Mouse (Mus musculus) mouse trophoblast stem cell (cell line): ENCODE results near the gene Gtf2i.

ENCODE experiments used
- in situ Hi-C, 2 experiments: fragments of 300-500 bp; cut with MseI, MboI; formaldehyde crosslinking; loops; 2 replicates in 1 of 2; 3 replicates in 1 of 2; pipeline ENCODE4 v1.15.1; 2025

Gtf2i gene

GRCm38 (mm10) chr5:134214021-134214806, 100.3 kb downstream of the Gtf2i start:
- in situ Hi-C loops: no loop called here

DNA sequence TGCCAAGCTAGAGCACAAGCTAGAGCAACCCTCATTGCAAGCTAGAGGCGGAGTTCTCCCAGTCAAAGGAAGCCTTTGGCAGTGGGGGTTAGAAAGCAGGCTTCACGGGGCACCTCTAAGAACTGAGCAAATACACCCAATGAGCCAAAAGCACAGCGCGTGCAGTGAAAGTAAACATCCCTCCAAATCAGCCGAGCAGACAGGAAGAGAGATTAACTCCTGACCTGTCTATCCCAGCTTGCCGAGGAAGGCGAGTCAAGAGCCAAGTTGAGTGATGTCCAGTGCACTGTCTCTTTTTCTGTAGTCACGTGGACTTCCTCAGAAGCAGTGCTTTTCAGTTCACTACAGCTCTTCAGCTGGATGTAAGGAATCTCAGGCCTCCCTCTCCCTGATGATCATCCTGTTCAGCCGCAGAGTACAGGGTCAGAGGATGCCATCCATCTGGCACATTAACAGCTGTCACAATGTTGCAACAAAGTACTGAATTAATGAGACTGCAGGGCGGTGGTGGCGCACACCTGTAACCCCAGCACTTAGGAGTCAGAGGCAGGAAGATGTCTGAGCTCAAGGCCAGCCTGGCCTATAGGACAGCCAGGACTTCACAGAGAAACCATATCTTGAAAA, 104.5 kb downstream of the Gtf2i start:
- in situ Hi-C loops: no loop called here

- in situ Hi-C loops: no loop called here
Observed at GRCm38 (mm10) chr5:134206721-134207120, 107.8 kb downstream of the Gtf2i start.

GRCm38 (mm10) chr5:134193664-134194063, 120.9 kb downstream of the Gtf2i start:
- in situ Hi-C loops: no loop called here

GRCm38 (mm10) chr5:134188571-134188970, 126.0 kb downstream of the Gtf2i start:
- in situ Hi-C loops: loop anchor here (5.0 kb wide), 1 partner anchor 154 kb away; no protein-coding TSS in a partner anchor
